Mouse (Mus musculus) CH12.LX (cell line): ENCODE measurements at regions not wholly inside any gene's neighbourhood (a gene's known extent, or its start where the extent isn't known, plus 50 kb on each side); places are given as distances from the start of the nearest gene placed in this dataset.

Experiments
- DNase-seq: peaks from one replicate; pipeline ENCODE4 v3.0.0-alpha.2; 2013; ENCODE audit errors: extremely low read depth
- H3K27ac ChIP-seq: 2 replicates; pipeline ENCODE4 v1.5.1; 2012; ENCODE audit warnings: low read depth, mild to moderate bottlenecking, control low read depth, moderate library complexity; ENCODE audit not compliant: insufficient read depth
- H3K27me3 ChIP-seq: replicated peaks from 2 replicates; pipeline ENCODE3; 2012; ENCODE audit warnings: inconsistent platforms
- H3K36me3 ChIP-seq, 2 experiments: replicated peaks in 1 of 2; 2 replicates each; pipeline versions ENCODE3 to v1.6.1; 2012; ENCODE audit warnings: inconsistent platforms in 1 of 2, low read length in 1 of 2, mild to moderate bottlenecking in 1 of 2, mixed read lengths in 1 of 2, moderate library complexity in 1 of 2; ENCODE audit not compliant: control insufficient read depth in 1 of 2, insufficient read depth in 1 of 2
- H3K4me1 ChIP-seq, 2 experiments: 2 replicates each; pipeline ENCODE4 v1.6.1; 2012; ENCODE audit warnings: inconsistent platforms in 1 of 2, moderate library complexity in 1 of 2; ENCODE audit not compliant: insufficient read depth in 2 of 2, control insufficient read depth in 1 of 2
- H3K4me2 ChIP-seq: 2 replicates; pipeline ENCODE4 v1.6.1; 2012; ENCODE audit warnings: low read depth, mild to moderate bottlenecking, control low read depth; ENCODE audit not compliant: poor library complexity, insufficient read depth, severe bottlenecking
- H3K4me3 ChIP-seq, 3 experiments: fragments of 150-350 bp in 1 of 3; sonication (generic) in 1 of 3; replicated peaks in 1 of 3; 2 replicates each; pipeline versions ENCODE3 to v1.5.1; 2011 to 2012; ENCODE audit warnings: low read depth in 2 of 3, low read length in 2 of 3, mild to moderate bottlenecking in 2 of 3, moderate library complexity in 2 of 3, control low read depth in 1 of 3, improper control_type of control experiment in 1 of 3, inconsistent platforms in 1 of 3, mixed read lengths in 1 of 3; ENCODE audit not compliant: poor library complexity in 1 of 3
- H3K79me2 ChIP-seq: replicated peaks from 2 replicates; pipeline ENCODE4 v1.6.1; 2012; ENCODE audit warnings: mild to moderate bottlenecking, moderate library complexity; ENCODE audit not compliant: control insufficient read depth, poor library complexity, insufficient read depth, severe bottlenecking; ENCODE audit errors: extremely low read depth
- H3K9ac ChIP-seq: 2 replicates; pipeline ENCODE4 v1.6.1; 2012; ENCODE audit warnings: low read depth, mild to moderate bottlenecking, control low read depth, moderate library complexity; ENCODE audit not compliant: insufficient read depth
- H3K9me3 ChIP-seq: replicated peaks from 2 replicates; pipeline ENCODE3; 2012; ENCODE audit warnings: low read length, inconsistent platforms, mixed read lengths
- BHLHE40 ChIP-seq: IDR thresholded peaks from 2 replicates; pipeline ENCODE4 v1.6.1; 2011; ENCODE audit warnings: mild to moderate bottlenecking, low read depth, low read length, improper control_type of control experiment
- CHD1 ChIP-seq: IDR thresholded peaks from 2 replicates; pipeline ENCODE4 v1.6.1; 2012; ENCODE audit warnings: low read depth, low read length, improper control_type of control experiment, inconsistent platforms
- E2F4 ChIP-seq: IDR thresholded peaks from 2 replicates; pipeline ENCODE4 v1.6.1; 2011; ENCODE audit warnings: low read depth, low read length, improper control_type of control experiment; ENCODE audit not compliant: insufficient replicate concordance
- ELF1 ChIP-seq: IDR thresholded peaks from 2 replicates; pipeline ENCODE4 v1.6.1; 2014; ENCODE audit warnings: low read depth, mild to moderate bottlenecking, inconsistent platforms, low read length, improper control_type of control experiment
- EP300 ChIP-seq: IDR thresholded peaks from 2 replicates; pipeline ENCODE4 v1.6.1; 2011; ENCODE audit warnings: low read length, improper control_type of control experiment
- ETS1 ChIP-seq: conservative IDR thresholded peaks from 2 replicates; pipeline ENCODE4 v1.6.1; 2012; ENCODE audit warnings: low read depth, mild to moderate bottlenecking, inconsistent platforms, low read length, improper control_type of control experiment, moderate library complexity
- IRF4 ChIP-seq: IDR thresholded peaks from 2 replicates; pipeline ENCODE4 v1.6.1; 2014; ENCODE audit warnings: low read depth, mild to moderate bottlenecking, inconsistent platforms, low read length, improper control_type of control experiment
- JUN ChIP-seq: IDR thresholded peaks from 2 replicates; pipeline ENCODE4 v1.6.1; 2011; ENCODE audit warnings: low read depth, mild to moderate bottlenecking, low read length, improper control_type of control experiment, moderate library complexity; ENCODE audit not compliant: insufficient read depth
- JUND ChIP-seq: conservative IDR thresholded peaks from 2 replicates; pipeline ENCODE4 v1.6.1; 2011; ENCODE audit warnings: low read depth, low read length, improper control_type of control experiment
- MAFK ChIP-seq: IDR thresholded peaks from 2 replicates; pipeline ENCODE4 v1.6.1; 2011; ENCODE audit warnings: low read length, improper control_type of control experiment; ENCODE audit not compliant: insufficient replicate concordance
- MEF2A ChIP-seq: IDR thresholded peaks from 2 replicates; pipeline ENCODE4 v1.6.1; 2014; ENCODE audit warnings: low read depth, mild to moderate bottlenecking, inconsistent platforms, low read length, improper control_type of control experiment, borderline replicate concordance
- NELFE ChIP-seq: IDR thresholded peaks from 2 replicates; pipeline ENCODE4 v1.6.1; 2011; ENCODE audit warnings: low read depth, low read length, improper control_type of control experiment
- PAX5 ChIP-seq: IDR thresholded peaks from 2 replicates; pipeline ENCODE4 v1.6.1; 2012; ENCODE audit warnings: low read length, inconsistent platforms, mixed read lengths
- POLR2A ChIP-seq: IDR thresholded peaks from 2 replicates; pipeline ENCODE4 v1.6.1; 2011; ENCODE audit warnings: low read depth, mild to moderate bottlenecking, improper control_type of control experiment, low read length
- POLR2AphosphoS2 ChIP-seq: IDR thresholded peaks from 2 replicates; pipeline ENCODE4 v1.6.1; 2011; ENCODE audit warnings: low read depth, low read length, improper control_type of control experiment
- SMC3 ChIP-seq: IDR thresholded peaks from 2 replicates; pipeline ENCODE4 v1.6.1; 2011; ENCODE audit warnings: low read depth, low read length, improper control_type of control experiment
- TCF12 ChIP-seq: IDR thresholded peaks from 2 replicates; pipeline ENCODE4 v1.6.1; 2014; ENCODE audit warnings: low read depth, mild to moderate bottlenecking, inconsistent platforms, low read length, improper control_type of control experiment
- USF1 ChIP-seq: IDR thresholded peaks from 2 replicates; pipeline ENCODE4 v1.6.1; 2014; ENCODE audit warnings: low read depth, mild to moderate bottlenecking, inconsistent platforms, low read length, improper control_type of control experiment
- USF2 ChIP-seq: conservative IDR thresholded peaks from 2 replicates; pipeline ENCODE4 v1.6.1; 2011; ENCODE audit warnings: low read depth, low read length, improper control_type of control experiment
- ZKSCAN1 ChIP-seq: IDR thresholded peaks from 2 replicates; pipeline ENCODE4 v1.6.1; 2012; ENCODE audit warnings: low read depth, inconsistent platforms, low read length, improper control_type of control experiment, borderline replicate concordance
- ZNF384 ChIP-seq: IDR thresholded peaks from 2 replicates; pipeline ENCODE4 v1.6.1; 2012; ENCODE audit warnings: low read depth, low read length, improper control_type of control experiment, inconsistent platforms
- dilution Hi-C: fragments of 300-500 bp; cut with MboI; formaldehyde crosslinking; loops from 2 replicates; pipeline ENCODE4 v1.14.3; 2020; ENCODE audit warnings: low sequenced_read_pairs; ENCODE audit not compliant: extremely low pct_unique_long_range_greater_than_20kb, extremely low pct_ligation_motif_present
- in situ Hi-C: fragments of 300-500 bp; cut with MboI; formaldehyde crosslinking; loops from 3 replicates; pipeline ENCODE4 v1.14.3; 2019; ENCODE audit warnings: low sequenced_read_pairs, low pct_ligation_motif_present, low pct_unique_long_range_greater_than_20kb, mixed read lengths

DNA sequence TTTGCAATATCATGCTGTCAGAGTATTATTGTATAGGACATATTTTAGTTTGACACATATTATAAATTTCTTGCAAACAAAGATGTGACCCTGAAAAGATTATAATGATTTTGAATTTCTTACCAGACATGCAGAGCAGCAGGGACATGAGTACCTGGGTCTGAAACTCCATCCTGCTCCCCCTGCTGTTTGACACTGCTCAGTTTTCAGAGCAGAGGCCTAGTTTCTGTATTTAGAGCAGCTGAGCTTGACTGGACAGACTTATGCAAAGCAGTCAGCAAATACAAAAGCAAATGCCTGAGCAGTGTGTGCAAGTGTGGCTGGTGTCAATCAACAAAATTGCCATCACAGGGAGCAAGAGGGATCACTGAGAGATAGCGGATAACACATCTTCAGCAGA, 733.0 kb downstream of the Rpia start (continued):
- TF ChIP-seq ZKSCAN1 = no peak
- TF ChIP-seq NELFE = no peak
- no peak for TF ChIP-seq POLR2A
- no peak for TF ChIP-seq ETS1
- TF ChIP-seq IRF4 = peak; percentile 31; the same call in 1 of the 2 replicates
- TF ChIP-seq CHD1 = no peak
- no peak for TF ChIP-seq JUND
- TF ChIP-seq MEF2A = peak; percentile 22; the same call in 1 of the 2 replicates

DNA sequence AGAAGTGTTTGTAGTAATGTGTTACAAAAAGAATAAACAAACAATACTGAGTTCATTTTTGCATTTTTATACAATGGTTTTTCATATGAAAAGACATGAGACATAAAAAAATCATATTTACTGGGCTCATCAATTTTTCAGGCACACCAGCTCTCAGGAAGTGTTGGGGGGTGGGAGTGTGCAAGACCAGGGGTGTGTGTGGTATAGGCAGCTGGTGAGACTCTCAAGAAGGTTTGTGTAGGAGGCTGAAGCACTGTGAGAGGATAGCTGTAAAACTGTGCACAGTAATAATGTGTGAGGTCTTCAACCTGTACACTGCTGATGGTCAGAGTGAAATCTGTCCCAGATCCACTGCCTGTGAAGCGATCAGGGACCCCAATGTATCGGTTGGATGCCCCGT, 733.7 kb downstream of the Rpia start:
- H3K4me1 ChIP-seq = peaks cover 0 to 10% of the 10 kb centered on the region in 2 experiments; a peak in 2 of 4 replicates
- H3K36me3 ChIP-seq = no peaks in the 10 kb centered on the region
- H3K9me3 ChIP-seq = no peaks in the 10 kb centered on the region
- H3K4me3 ChIP-seq = no peak overlapping the region
- no peak overlapping the region for H3K4me2 ChIP-seq
- no peak for DNase-seq
- no peak for TF ChIP-seq MEF2A
- TF ChIP-seq PAX5 = no peak
- TF ChIP-seq ZNF384 = no peak
- no peak for TF ChIP-seq TCF12
- dilution Hi-C loops = no loop called here
- H3K27me3 ChIP-seq = no peaks in the 10 kb centered on the region
- in situ Hi-C loops = no loop called here
- no peak overlapping the region for H3K27ac ChIP-seq
- no peak overlapping the region for H3K9ac ChIP-seq
- no peaks in the 10 kb centered on the region for H3K79me2 ChIP-seq

DNA sequence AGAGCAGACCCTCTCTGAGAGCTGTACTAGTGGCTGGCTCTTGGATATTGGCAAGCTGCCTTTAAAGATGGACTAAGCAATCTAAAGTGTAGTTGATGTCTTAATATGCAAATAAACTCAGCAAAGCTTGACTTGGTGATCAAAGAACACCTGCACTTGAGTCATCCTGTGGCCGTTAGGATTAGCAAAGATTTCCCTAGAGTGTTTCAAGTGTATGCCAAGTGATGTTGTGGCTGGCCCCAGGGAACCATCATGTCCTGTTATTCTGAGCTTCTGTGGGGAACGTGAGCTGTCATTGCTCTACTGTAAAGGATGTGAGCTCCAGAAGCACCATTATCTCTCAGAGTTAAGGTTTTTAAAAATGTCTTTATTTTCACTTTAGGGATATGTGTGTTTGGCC, 751.1 kb downstream of the Rpia start:
- no peak overlapping the region for H3K9ac ChIP-seq
- no peaks in the 10 kb centered on the region for H3K27me3 ChIP-seq
- no peak overlapping the region for H3K4me2 ChIP-seq
- no peaks in the 10 kb centered on the region for H3K79me2 ChIP-seq
- in situ Hi-C loops (no loop called here), dilution Hi-C loops (no loop called here)
- no peaks in the 10 kb centered on the region for H3K9me3 ChIP-seq
- no peak overlapping the region for H3K27ac ChIP-seq
- TF ChIP-seq ELF1 (no peak), JUND (0 out of 2 replicates have a peak, but pooled peaks have one; percentile 25), USF1 (no peak), JUN (no peak), POLR2AphosphoS2 (no peak), E2F4 (no peak), USF2 (no peak), BHLHE40 (peak; percentile 87), SMC3 (no peak), TCF12 (peak; percentile 54; the same call in 1 of the 2 replicates), ETS1 (peak; percentile 81), MAFK (peak; percentile 58; the same call in 1 of the 2 replicates), EP300 (peak; percentile 83)
- no peak overlapping the region for H3K4me3 ChIP-seq
- peaks cover 0 to 29% of the 10 kb centered on the region in 2 experiments; a peak in 2 of 4 replicates for H3K4me1 ChIP-seq
- peak; percentile 87 for DNase-seq
- H3K36me3 ChIP-seq = no peaks in the 10 kb centered on the region
